Mouse (Mus musculus) megakaryocyte, embryonic 14.5 days (primary cell): ENCODE results near the gene Cfap43. TPM values are rescaled to one million over a fixed set of nuclear protein-coding genes. Genes with fewer than 3 reads are reported as not detected.
A peak's percentile ranks its signal among the peaks of the same experiment; 100 is the strongest.

Experiments used
- H3K27me3 ChIP-seq: replicated peaks from 2 replicates; pipeline ENCODE3; 2012; ENCODE audit warnings: inconsistent platforms
- H3K36me3 ChIP-seq: replicated peaks from 2 replicates; pipeline ENCODE3; 2012; ENCODE audit warnings: low read length, inconsistent platforms, mixed read lengths
- H3K4me1 ChIP-seq: 2 replicates; pipeline ENCODE4 v1.6.1; 2012; ENCODE audit warnings: inconsistent platforms
- H3K4me3 ChIP-seq: replicated peaks from 2 replicates; pipeline ENCODE3; 2012; ENCODE audit warnings: moderate library complexity, mild to moderate bottlenecking, inconsistent platforms
- H3K9me3 ChIP-seq: 2 replicates; pipeline ENCODE4 v1.6.1; 2012; ENCODE audit warnings: inconsistent platforms
- FLI1 ChIP-seq: IDR thresholded peaks from 2 replicates; pipeline ENCODE4 v1.6.1; 2012; ENCODE audit warnings: low read length, inconsistent platforms, mixed read lengths
- GATA1 ChIP-seq: IDR thresholded peaks from 3 replicates; pipeline ENCODE4 v1.6.1; 2012; ENCODE audit warnings: mixed read lengths, low read length, inconsistent platforms, borderline replicate concordance
- polyA plus RNA-seq: library from polyadenylated mRNA; stranded (reverse); fragments of >175 nt; gene quantifications from 2 replicates; pipeline ENCODE4 v1.2.3, GENCODE M21; 2012; ENCODE audit warnings: low replicate concordance; ENCODE audit not compliant: insufficient read depth

Gene Cfap43
- polyA plus RNA-seq, 1 experiment, result not detected

- Histone ChIP-seq H3K36me3 (no peaks in the 10 kb centered on the region), H3K27me3 (peaks cover 20% of the 10 kb centered on the region), H3K4me3 (no peak overlapping the region), H3K4me1 (peaks cover 5% of the 10 kb centered on the region; the same call in 1 of the 2 replicates), H3K9me3 (no peaks in the 10 kb centered on the region)
- TF ChIP-seq GATA1, result no peak
- TF ChIP-seq FLI1, result no peak
Measured at GRCm38 (mm10) chr19:47870102-47870666, 48.9 kb downstream of the Cfap43 start.

DNA sequence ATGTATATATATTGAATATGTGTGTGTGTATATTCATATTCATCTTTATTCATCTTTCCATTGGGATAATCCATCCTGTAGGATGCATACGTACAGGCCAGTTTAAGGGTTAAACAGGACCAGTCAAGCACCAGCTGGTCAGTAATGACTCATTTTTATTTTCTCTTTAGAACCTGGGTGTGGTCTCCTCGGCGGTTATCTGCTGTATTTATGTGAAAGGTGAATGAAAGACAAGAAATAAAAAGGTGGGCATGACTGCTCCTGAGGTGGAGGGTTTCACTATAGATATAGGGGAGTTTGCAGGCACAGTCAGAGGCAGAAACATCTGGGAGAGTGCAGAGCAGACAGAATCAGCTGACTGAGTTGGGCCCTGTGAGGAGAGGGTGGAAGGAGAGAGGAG, 49.6 kb downstream of the Cfap43 start:
- Histone ChIP-seq H3K4me1 (peaks cover 9% of the 10 kb centered on the region; the same call in 1 of the 2 replicates), H3K36me3 (peaks cover under 1% of the 10 kb centered on the region), H3K9me3 (no peaks in the 10 kb centered on the region), H3K27me3 (peaks cover 20% of the 10 kb centered on the region), H3K4me3 (no peak overlapping the region)
- no peak for TF ChIP-seq GATA1

DNA sequence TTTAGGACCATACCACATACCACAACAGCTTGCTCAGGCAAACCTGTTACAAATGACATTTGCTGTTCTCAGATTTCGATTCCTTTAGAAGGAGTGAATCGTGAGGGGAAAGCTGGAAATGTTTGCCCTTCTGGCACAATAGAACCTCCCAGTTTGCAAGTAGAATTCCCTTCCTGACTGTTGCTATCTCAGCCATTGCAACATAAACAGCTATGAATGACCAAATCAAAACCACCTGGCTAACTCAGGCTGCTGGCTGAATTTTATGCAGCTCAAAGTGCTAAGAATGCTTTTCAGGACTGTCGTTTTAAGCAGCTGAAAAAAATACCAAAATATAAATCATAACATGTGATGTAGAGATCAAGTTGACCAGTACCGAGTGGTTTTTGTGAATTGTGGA, 50.1 kb downstream of the Cfap43 start:
- TF ChIP-seq FLI1 (no peak), GATA1 (no peak)
- Histone ChIP-seq H3K4me1 (peaks cover 9% of the 10 kb centered on the region; the same call in 1 of the 2 replicates), H3K4me3 (no peak overlapping the region), H3K27me3 (peaks cover 15% of the 10 kb centered on the region), H3K36me3 (peaks cover 6% of the 10 kb centered on the region), H3K9me3 (no peaks in the 10 kb centered on the region)

GRCm38 (mm10) chr19:47867628-47868175, 51.4 kb downstream of the Cfap43 start:
- Histone ChIP-seq H3K4me3 (no peak overlapping the region), H3K27me3 (peaks cover 15% of the 10 kb centered on the region), H3K36me3 (peaks cover 16% of the 10 kb centered on the region), H3K9me3 (no peaks in the 10 kb centered on the region), H3K4me1 (peaks cover 9% of the 10 kb centered on the region; the same call in 1 of the 2 replicates)
- TF ChIP-seq GATA1, result no peak
- no peak for TF ChIP-seq FLI1

DNA sequence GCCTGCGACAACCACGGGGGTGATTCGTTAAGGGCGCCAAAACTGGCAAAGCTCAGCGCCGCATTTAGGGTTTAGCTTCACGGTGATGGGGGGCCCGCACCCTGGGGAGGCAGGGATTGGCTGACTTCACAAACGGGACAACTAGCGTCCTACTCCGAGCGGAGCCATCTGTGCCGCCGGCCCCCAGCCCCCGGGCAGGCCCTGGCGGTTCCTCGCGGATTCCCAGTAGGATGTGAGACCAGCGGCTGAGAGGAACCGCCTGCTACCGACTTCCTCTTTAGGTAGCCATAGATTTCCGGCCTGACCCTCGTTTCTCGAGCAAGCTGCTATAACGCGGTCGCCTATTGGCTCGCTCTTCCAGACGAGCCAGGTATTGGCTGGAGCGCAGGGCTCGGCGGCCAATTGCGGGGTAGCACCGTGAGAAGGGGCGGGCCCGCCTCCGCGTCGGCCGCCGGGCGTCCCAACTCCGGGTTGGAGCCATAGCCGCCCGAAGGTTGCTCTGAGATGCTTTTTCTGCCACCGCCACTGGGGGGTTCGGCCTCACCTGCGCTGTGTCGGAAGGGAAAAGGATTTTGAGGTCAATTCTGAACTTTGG, 53.6 kb downstream of the Cfap43 start, which contains the start of gene Gsto2:
TSS of gene Gsto2 (plus strand) at position 182 of the 595 bp plus-strand sequence.
- Histone ChIP-seq H3K9me3 (no peaks in the 10 kb centered on the region), H3K4me1 (peaks cover 9% of the 10 kb centered on the region; the same call in 1 of the 2 replicates), H3K27me3 (peaks cover 9% of the 10 kb centered on the region), H3K36me3 (peaks cover 33% of the 10 kb centered on the region), H3K4me3 (peak within 1 kb of the TSS; percentile 93)
- TF ChIP-seq FLI1, result no peak
- no peak for TF ChIP-seq GATA1

- peaks cover 5% of the 10 kb centered on the region for H3K27me3 ChIP-seq
- H3K4me3 ChIP-seq, result peak overlapping the region; percentile 93
- H3K4me1 ChIP-seq, result peaks cover 9% of the 10 kb centered on the region; the same call in 1 of the 2 replicates
- H3K9me3 ChIP-seq, result no peaks in the 10 kb centered on the region
- TF ChIP-seq GATA1, result no peak
- no peak for TF ChIP-seq FLI1
- peaks cover 40% of the 10 kb centered on the region for H3K36me3 ChIP-seq
Measured at GRCm38 (mm10) chr19:47864721-47865120, 54.4 kb downstream of the Cfap43 start.

GRCm38 (mm10) chr19:47864051-47864450, 55.0 kb downstream of the Cfap43 start:
- Histone ChIP-seq H3K4me1 (peaks cover 9% of the 10 kb centered on the region; the same call in 1 of the 2 replicates), H3K9me3 (no peaks in the 10 kb centered on the region), H3K36me3 (peaks cover 47% of the 10 kb centered on the region), H3K27me3 (peaks cover 3% of the 10 kb centered on the region), H3K4me3 (no peak overlapping the region)
- no peak for TF ChIP-seq GATA1
- TF ChIP-seq FLI1, result no peak

DNA sequence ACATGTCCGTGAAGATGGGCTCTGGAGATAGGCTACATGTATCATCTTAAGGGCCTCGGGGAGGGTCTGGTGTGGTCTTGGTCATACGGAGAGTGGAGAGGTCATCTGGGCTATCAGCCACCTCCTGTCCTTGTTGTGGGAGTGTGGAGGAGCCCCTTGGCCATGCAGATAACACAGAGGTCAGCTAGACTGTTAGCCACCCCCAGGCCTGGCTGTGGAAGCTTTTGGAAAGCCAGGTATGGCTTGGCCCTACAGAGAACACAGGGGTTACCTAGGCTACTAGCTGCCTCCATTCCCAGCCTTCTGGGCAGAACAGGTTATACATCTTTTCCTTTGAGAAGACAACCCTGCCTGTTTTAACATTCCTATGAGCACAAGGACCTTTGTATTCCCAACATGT, 56.5 kb downstream of the Cfap43 start:
- no peak overlapping the region for H3K4me3 ChIP-seq
- peaks cover 61% of the 10 kb centered on the region for H3K36me3 ChIP-seq
- H3K4me1 ChIP-seq, result peaks cover 9% of the 10 kb centered on the region; the same call in 1 of the 2 replicates
- TF ChIP-seq FLI1 (no peak), GATA1 (no peak)
- H3K9me3 ChIP-seq, result no peaks in the 10 kb centered on the region
- no peaks in the 10 kb centered on the region for H3K27me3 ChIP-seq

DNA sequence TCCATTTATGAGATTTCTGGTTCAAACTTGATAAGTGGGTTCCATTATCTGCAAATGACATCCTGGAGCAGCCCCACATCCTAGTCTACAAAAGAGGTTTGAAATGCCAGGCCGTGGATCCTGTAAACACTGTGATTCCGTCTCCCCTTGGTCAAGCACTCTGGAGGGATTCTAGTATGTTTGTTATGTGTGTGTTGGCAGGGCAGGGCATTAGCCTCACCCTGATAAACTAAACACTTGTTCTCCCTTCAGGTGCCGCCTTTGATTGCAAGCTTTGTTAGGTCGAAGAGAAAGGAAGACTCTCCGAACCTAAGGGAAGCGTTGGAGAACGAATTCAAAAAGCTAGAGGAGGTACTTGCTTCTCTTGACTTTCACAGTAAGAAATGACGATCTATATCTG, 59.9 kb downstream of the Cfap43 start:
- H3K4me3 ChIP-seq, result no peak overlapping the region
- no peaks in the 10 kb centered on the region for H3K27me3 ChIP-seq
- peaks cover 64% of the 10 kb centered on the region for H3K36me3 ChIP-seq
- no peaks in the 10 kb centered on the region for H3K9me3 ChIP-seq
- peaks cover 21% of the 10 kb centered on the region for H3K4me1 ChIP-seq
- no peak for TF ChIP-seq FLI1
- no peak for TF ChIP-seq GATA1
